Comparison of ENCODE assay signal across 11 mouse cellular contexts in the genomic region with DNA sequence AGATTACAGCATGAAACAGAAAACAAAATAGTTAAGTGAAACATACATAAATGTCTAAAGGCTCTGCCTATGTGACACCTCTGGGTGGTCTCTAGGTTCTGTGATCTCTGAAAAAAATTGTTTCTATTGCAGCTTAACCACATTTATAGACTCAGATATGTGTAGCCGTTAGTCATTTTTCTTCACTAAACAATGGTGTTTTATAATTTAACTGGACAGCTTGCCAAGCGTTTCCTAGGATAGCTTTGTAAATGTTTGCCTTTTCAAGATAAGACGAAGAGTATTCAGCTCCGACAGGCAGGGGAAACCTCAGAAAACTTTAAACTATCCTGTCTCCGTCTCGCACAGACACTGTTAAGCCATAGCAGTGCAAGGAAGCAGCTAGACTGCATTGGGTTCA.
DNase-seq lines count a peak whose midpoint lies in the region; ATAC-seq lines count a peak whose summit lies in the region.
"Had no signal": no experiment of that assay in that cellular context is flagged by ENCODE, and none has a peak within 500 bp of the region (broad histone marks: within the 10 kb centered on the region; RNA-seq: fewer than 3 reads in every experiment).

No protein-coding gene starts in this region.

- no peak for DNase-seq in heart, postnatal 36 days
- DNase-seq in liver, embryonic 11.5 days (ENCODE audit: low spot score): no peak
- no peak for DNase-seq in liver
- no peak for DNase-seq in cerebellum, adult 11-12 months
- DNase-seq in embryo, embryonic 11 days: no peak
- DNase-seq: cerebellum, postnatal 14 days; right cerebral cortex, postnatal 4 days had no signal

- H3K4me2 ChIP-seq in heart, embryonic 13.5 days: peak overlapping the region; percentile 18; the same call in 1 of the 2 replicates
- no peak overlapping the region for H3K4me2 ChIP-seq in liver, embryonic 11.5 days
- H3K4me2 ChIP-seq in intestine, embryonic 16.5 days (ENCODE audit: low read depth, low read length): no peak overlapping the region
- H3K4me2 ChIP-seq: forebrain, embryonic 15.5 days had no signal

- peak overlapping the region; percentile 34 for H3K27ac ChIP-seq in heart, embryonic 13.5 days (replicated peaks)
- peak overlapping the region; percentile 19; the same call in 1 of the 2 replicates for H3K27ac ChIP-seq in liver, embryonic 11.5 days (ENCODE audit: low read depth, low read length)
- H3K27ac ChIP-seq in intestine, embryonic 16.5 days (ENCODE audit: low read length): no peak overlapping the region; the same call in 1 of the 2 replicates
- H3K27ac ChIP-seq: forebrain, embryonic 15.5 days had no signal

- intact Hi-C loops in heart, postnatal 36 days (cut with DNase I): no loop called here

- H3K4me1 ChIP-seq in heart, embryonic 13.5 days: peaks cover 12% of the 10 kb centered on the region
- H3K4me1 ChIP-seq in liver, embryonic 11.5 days (replicated peaks; ENCODE audit: control insufficient read depth, insufficient read depth, low read length): peaks cover 2% of the 10 kb centered on the region; the same call in 1 of the 2 replicates
- peaks cover 2% of the 10 kb centered on the region; the same call in 1 of the 2 replicates for H3K4me1 ChIP-seq in intestine, embryonic 16.5 days (ENCODE audit: control insufficient read depth, insufficient read depth, low read length)
- H3K4me1 ChIP-seq: forebrain, embryonic 15.5 days had no signal

- no peaks in the 10 kb centered on the region for H3K27me3 ChIP-seq in heart, embryonic 13.5 days (replicated peaks)
- H3K27me3 ChIP-seq in liver, embryonic 11.5 days (replicated peaks; ENCODE audit: control insufficient read depth, insufficient read depth, low read length): no peaks in the 10 kb centered on the region
- no peaks in the 10 kb centered on the region for H3K27me3 ChIP-seq in intestine, embryonic 16.5 days (replicated peaks; ENCODE audit: control insufficient read depth, insufficient read depth, low read length)
- H3K27me3 ChIP-seq: forebrain, embryonic 15.5 days had no signal

- no peak overlapping the region for H3K4me3 ChIP-seq in heart, embryonic 13.5 days
- no peak overlapping the region for H3K4me3 ChIP-seq in liver, embryonic 11.5 days (ENCODE audit: low read depth, low read length)
- no peak overlapping the region for H3K4me3 ChIP-seq in intestine, embryonic 16.5 days (ENCODE audit: low read length)
- H3K4me3 ChIP-seq: forebrain, embryonic 15.5 days had no signal

- no peak for ATAC-seq in heart, embryonic 13.5 days (ENCODE audit: extremely low read depth, insufficient number of reproducible peaks, low FRiP score, low TSS enrichment)
- ATAC-seq in liver, embryonic 11.5 days (replicated peaks; ENCODE audit: low FRiP score): no peak; the same call in 1 of the 2 replicates
- ATAC-seq in intestine, embryonic 16.5 days: peak; percentile 53
- peak; percentile 89 for ATAC-seq in megakaryocyte-erythroid progenitor cell, adult 5-6 weeks (replicated peaks; ENCODE audit: low FRiP score, low TSS enrichment, poor library complexity, severe bottlenecking)
- ATAC-seq: forebrain, embryonic 15.5 days had no signal

- 31% methylated on average over 6 of the region's 6 CpGs for WGBS in heart, embryonic 13.5 days
- 31% methylated on average over 6 of the region's 6 CpGs for WGBS in liver, embryonic 11.5 days
- WGBS in intestine, embryonic 16.5 days: 17% methylated on average over 6 of the region's 6 CpGs

- H3K9me3 ChIP-seq in heart, embryonic 13.5 days: no peaks in the 10 kb centered on the region; the same call in 1 of the 2 replicates
- H3K9me3 ChIP-seq in liver, embryonic 11.5 days (ENCODE audit: control insufficient read depth, low read length): no peaks in the 10 kb centered on the region
- no peaks in the 10 kb centered on the region for H3K9me3 ChIP-seq in intestine, embryonic 16.5 days (ENCODE audit: control insufficient read depth, low read length)
- H3K9me3 ChIP-seq: forebrain, embryonic 15.5 days had no signal

- H3K9ac ChIP-seq in heart, embryonic 13.5 days: no peak overlapping the region
- H3K9ac ChIP-seq in liver, embryonic 11.5 days (ENCODE audit: low read depth, low read length): no peak overlapping the region
- no peak overlapping the region for H3K9ac ChIP-seq in intestine, embryonic 16.5 days (ENCODE audit: low read depth, low read length)
- H3K9ac ChIP-seq: forebrain, embryonic 15.5 days had no signal

- no peaks in the 10 kb centered on the region for H3K36me3 ChIP-seq in heart, embryonic 13.5 days
- no peaks in the 10 kb centered on the region for H3K36me3 ChIP-seq in liver, embryonic 11.5 days (ENCODE audit: control insufficient read depth, insufficient read depth, low read length)
- H3K36me3 ChIP-seq in intestine, embryonic 16.5 days (ENCODE audit: control insufficient read depth, insufficient read depth, low read length): no peaks in the 10 kb centered on the region
- H3K36me3 ChIP-seq: forebrain, embryonic 15.5 days had no signal

Comparison
In these comparisons a context has a peak if more than half of its experiments do, and no peak if none do; other contexts are left out.
1. ATAC-seq: peak in intestine, embryonic 16.5 days (single experiment) and megakaryocyte-erythroid progenitor cell, adult 5-6 weeks (single experiment); none in heart, embryonic 13.5 days (single experiment) and liver, embryonic 11.5 days (single experiment).